Mouse (Mus musculus) heart, postnatal 0 days (tissue): Measurements from ENCODE around the gene Ablim1.

Experiments
- CTCF ChIP-seq: IDR thresholded peaks from 2 replicates; pipeline ENCODE4 v1.5.1; 2016; ENCODE audit warnings: antibody characterized with exemption, control low read depth, low read depth
- EP300 ChIP-seq: IDR thresholded peaks from 2 replicates; pipeline ENCODE4 v1.6.1; 2016; ENCODE audit warnings: antibody characterized with exemption, low read depth

DNA sequence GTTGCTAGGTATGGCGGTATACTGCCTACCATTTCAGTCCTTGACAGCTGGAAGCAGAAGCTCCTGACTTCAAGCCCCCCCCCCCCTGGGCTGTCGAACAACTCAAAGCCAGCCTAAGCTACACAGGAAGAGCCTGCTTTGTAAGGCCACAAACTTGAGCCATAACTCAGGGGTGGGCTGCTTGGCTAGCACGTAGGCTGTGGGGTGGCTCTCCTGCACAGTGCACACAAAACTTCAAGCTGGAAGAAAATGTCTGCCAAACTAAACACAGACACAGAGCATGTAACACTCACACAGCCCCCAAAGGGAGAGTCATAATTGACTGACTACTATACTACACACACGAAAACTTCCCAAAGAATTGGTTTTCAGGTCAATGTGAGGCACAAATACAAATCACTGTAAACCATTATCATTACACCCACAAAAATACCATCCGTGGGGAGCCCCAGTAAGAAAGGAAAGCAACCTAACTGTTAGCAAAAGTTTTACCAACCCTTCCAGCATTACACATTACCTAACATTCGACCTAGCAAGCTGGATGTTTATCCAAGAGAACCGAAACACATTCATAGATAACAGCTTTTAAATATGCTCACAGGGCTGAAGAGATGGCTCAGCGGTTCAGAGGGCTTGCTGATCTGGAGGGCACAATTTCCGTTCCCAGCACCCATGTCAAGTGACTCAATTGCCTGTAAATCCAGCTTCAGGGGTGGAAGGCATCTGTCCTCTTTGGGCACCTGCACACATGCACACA is 61.8 kb downstream of the Ablim1 start:
- no peak for TF ChIP-seq CTCF
- TF ChIP-seq EP300 = no peak
